Mouse (Mus musculus): ENCODE results near the gene Esrrg. TPM values are rescaled to one million over a fixed set of nuclear protein-coding genes. Genes with fewer than 3 reads are reported as not detected.

The Esrrg gene
- total RNA-seq, 2 experiments from 2014 or later, result not detected

DNA sequence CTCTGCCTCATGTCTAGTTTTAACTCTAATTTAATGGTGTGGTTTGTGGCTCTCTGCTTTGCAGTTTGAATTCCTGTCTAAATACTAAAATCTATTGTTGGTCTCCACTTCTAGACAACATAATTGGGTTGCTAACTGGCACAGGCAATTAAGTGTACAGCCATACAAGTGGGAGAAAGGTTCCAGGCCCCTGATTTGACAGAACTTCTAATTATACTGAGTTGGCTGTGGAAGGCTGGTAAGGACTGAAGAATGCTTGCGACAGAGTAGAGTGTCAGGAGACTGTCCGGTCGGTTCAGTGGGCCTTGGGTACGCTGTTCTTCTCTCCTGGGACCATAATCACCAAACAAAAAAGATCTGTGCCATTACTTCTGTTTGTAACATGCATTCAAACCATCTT lies 96.3 kb downstream of the Esrrg start:
- no peak for ATAC-seq (ENCODE audit: poor library complexity, severe bottlenecking)

DNA sequence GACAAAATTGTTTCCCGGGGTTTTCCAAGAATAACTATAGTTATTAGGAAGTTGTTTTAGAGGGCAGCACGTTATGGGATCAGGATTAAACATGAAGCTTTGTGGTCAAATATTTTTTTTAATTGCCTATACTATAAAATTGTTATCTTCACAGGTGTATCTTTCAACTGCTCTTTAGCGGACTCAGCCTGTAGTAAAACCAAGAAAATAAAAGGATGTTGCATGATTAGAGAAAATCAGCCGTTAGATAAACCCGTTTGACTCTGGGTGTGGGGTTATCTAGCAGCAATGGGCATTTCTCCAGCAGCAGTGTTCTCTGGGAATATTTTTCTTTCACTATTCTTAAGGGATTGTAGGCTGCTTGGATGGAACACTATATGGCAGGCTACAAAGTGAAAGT lies 96.8 kb downstream of the Esrrg start:
- ATAC-seq (ENCODE audit: poor library complexity, severe bottlenecking), result no peak

DNA sequence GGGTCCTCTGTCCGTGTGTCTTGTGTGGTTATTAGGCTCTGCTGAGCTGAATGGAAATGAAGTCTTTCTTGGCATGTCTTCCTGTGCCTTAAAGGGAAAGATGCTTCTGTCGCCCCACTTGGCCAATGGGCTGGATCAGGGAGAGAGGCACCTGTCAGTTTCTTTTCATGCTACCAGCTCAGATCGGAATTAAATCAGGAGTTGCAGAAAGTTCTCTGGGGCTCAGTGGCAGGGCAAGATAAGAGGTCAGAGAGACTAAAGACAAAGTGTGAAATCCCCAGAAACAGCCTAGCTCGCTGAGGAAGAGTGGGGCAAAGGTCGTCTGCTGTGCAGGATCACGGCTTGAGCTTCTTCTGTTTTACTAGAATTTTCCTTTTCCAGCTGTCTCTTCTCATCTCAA lies 97.5 kb downstream of the Esrrg start:
- no peak for ATAC-seq (ENCODE audit: poor library complexity, severe bottlenecking)

DNA sequence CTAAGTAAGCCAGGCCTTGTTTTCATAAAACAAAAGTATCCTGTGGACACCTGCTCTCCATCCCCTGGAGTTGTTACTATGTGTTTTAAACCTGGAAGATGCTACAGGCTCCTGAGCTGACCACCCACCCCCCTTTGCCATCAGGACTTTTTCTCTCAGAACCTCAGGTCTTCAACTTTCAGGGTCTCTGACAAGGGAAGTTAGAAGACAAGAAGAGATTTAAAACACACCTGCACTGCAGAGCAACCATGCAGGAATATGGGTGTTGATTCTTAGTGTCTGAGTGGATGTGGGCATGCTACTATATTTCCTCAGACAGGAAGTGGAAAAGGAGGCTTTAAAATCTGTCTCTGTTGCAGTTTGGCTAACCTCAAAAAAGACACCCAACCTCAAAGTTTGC lies 98.6 kb downstream of the Esrrg start:
- ATAC-seq (ENCODE audit: poor library complexity, severe bottlenecking), result no peak

DNA sequence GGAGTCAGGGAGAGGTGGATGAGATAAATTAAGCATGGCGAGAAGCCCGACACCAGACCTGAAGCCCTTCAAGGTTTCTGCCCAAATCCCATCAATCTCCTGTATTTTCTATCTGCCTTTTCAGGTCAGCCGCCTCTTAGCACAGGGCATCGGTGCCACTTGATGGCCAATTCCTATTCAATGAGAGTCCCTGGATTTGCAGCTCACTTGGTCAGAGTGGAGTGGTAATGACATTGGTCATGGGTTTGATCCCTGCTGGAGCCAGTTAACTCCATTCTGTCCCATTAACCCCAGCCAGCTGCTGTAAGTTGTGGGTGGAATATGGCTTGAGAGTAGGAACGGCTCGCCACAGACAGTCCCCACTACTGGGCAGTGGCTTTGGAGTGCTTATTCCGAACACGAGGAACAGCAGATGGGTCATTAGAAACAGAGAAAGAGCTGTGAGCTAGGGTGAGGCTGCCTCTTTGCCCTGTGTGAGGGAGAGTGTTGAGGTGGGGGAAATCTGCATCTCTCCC lies 101.9 kb downstream of the Esrrg start:
- no peak for ATAC-seq (ENCODE audit: poor library complexity, severe bottlenecking)

DNA sequence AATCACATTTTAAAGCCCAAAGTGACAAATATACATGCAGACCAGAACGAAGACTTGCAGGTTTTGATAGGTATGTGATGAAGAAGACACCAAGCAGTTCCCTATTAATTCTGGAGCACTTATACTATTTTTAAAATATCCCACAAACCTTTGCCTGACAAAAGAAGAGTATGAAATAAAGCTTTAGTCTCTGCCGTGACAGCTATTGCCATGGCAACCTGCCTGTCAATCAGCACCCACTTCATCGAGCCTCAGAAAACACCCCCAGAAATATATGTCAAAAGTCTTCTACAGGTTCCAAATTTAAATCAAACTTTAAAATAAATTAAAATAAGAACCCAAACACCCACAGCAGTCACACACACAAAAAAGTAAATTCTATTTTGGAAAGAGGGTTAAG lies 112.4 kb downstream of the Esrrg start:
- ATAC-seq (ENCODE audit: poor library complexity, severe bottlenecking), result no peak

DNA sequence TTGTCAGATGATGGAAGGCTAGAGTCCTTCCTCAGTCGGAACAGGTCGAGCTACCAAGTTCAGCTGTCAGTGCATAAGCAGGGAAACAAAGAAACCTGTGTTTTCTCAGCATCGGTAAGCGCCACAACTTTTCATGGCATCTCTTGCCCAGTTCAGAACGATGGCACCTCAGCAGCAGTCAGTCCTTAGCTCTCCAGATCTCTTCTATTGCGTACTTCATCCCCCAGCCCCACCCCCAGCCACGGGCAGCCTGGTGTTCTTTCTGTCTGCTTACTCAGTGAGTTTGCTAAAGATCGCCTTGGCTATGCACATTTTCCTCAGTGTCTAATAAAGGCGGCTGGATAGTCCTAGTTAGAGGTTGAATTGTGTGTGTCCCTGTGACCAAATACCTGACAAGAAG lies 113.4 kb downstream of the Esrrg start:
- no peak for ATAC-seq (ENCODE audit: poor library complexity, severe bottlenecking)

DNA sequence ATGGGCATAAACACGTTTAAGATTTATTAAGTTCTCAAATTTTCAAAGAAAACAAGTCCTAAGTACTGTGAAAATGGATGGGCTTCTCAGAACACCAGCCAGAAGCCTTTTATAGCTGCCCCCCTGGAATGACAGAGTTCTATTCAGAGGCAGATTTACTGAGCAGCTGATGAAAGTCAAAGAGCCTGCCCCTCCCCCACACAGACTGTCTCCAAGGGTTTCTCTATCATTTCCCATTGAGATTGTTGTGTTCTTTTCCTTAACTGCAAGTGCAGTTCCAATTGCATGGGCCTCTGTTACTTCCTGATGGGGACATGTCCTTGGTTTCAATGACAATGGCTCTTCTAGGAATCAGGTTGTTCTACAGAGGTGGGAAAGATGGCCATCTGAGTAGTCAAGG lies 116.1 kb downstream of the Esrrg start:
- no peak for ATAC-seq (ENCODE audit: poor library complexity, severe bottlenecking)

DNA sequence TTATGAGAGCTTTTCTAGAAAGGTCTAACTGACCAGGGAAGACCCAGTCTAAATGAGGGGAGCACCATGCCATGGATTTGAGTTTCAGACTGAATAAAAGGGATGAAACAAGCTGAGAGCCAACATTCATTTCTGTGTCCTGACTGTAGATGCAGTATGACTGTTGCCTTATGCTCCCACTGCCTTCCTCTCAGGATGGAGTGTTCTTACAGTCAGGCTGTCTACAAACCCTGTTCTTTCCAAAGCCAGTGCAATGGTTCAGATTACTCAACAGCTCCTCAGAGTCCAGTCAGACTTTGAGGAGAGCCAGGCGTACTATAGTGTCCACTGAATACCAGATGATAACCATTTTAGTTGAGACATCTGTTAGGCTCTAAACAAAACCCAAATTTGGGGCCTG lies 116.8 kb downstream of the Esrrg start:
- no peak for ATAC-seq (ENCODE audit: poor library complexity, severe bottlenecking)

DNA sequence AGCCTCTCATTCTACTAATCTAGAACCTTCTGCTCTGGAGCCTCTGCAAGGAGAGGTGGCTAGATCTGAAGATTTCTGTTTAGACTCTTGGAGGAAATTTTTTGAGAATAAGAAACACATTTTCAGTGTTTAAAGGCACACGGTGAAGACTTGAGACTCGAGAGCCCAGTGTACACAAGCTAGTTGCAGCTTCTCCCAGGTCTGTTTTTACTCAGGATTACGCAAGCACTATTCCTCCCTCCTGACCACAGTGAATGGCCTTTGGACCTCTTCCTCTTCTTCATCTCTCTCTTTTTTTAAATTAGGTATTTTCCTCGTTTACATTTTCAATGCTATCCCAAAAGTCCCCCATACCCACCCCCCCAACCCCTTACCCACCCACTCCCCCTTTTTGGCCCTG lies 122.6 kb downstream of the Esrrg start:
- no peak for ATAC-seq (ENCODE audit: poor library complexity, severe bottlenecking)

DNA sequence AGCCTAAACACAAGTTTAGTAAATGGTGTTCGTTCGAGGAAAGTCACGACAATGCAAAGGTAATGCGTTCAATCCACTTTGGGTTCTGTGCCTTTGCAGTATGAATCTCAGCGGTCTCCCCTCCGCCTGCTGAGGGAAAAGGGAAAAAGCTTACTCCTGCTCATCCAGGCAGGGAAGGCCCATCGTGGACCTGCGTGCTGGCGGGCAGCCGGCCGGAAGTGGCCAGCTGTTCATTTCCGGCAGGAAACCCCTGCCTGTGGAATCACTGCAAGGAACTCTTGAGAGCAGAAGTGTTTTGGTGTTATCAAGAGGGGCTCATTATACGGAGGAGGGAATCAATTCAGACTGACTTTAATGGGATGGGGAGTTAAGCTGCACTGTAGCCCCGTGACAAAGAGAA lies 127.9 kb downstream of the Esrrg start:
- ATAC-seq (ENCODE audit: poor library complexity, severe bottlenecking), result no peak

DNA sequence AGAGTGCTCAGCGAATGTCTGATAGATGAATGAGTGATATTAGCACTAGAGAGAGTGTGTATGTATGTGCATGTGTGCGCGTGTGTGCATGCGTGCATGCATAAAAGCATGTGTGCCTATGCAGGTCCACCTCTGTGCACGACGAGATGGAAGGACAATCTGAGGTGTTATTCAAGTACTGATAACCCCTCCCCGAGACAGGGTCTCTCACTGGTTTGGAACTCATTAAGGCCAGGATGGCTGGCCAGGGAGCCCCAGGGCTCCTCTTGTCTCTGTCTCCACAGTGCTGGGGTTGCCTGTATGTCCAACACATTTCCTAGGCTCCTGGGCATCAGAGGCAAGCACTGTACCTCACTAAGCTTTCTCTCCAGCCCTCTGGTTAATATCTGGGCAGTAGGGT lies 128.7 kb downstream of the Esrrg start:
- ATAC-seq (ENCODE audit: poor library complexity, severe bottlenecking), result no peak

DNA sequence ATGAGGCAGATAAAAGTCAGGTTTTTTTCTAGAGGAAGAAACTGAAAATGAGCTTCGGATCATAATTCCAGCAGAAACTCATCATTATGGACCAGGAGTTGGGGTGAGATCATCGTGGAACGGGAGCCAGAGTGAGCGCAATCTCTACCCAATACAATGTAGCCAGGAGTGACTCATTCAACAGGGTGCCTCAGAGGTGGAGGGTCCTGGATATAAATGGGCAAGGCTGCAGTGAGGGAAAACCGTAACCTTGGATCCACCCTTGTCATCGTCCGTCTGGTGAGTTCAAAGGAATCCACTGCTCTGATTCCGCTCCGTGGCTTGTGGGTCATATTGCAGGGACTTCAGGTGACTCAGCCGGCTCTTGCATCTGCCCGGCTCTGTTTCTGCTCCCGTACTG lies 131.9 kb downstream of the Esrrg start:
- ATAC-seq (ENCODE audit: poor library complexity, severe bottlenecking), result no peak

DNA sequence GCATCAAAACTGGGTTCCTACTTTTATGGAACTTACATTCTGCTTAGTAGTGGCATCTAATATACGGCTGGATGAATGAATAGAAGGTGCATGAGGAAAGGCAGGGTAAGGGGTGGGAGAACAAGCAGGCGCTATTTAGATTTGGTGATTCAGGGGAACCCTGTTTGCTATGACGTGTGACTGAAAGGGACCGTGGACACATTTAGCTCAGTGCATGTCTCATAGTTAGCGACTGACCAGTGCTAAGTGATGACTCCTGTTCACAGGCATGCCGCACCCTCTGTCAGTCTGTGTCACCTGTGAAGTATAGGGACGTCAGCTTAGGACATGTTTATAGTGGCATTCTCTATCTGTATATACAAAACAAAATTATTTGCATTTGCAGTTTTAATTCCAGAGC lies 132.7 kb downstream of the Esrrg start:
- no peak for ATAC-seq (ENCODE audit: poor library complexity, severe bottlenecking)

DNA sequence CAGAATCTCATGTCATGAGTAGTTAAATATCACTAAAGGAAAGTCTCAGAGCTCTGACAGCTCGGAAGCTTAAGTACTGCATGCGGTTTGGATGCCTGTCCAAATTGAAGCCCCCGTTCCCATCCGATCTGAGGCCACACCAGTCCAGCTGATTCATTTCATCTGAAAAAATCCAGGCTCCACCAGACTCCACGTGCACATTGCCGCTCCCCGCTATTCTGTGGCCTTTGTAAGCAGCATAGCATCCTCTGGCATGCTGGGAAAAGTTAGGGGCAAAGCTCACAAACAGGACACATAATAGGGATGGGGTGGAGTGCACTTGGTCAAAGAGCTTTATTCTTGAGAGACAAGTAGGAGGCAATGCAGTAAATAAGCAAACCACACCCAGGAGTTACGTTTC lies 133.5 kb downstream of the Esrrg start:
- no peak for ATAC-seq (ENCODE audit: poor library complexity, severe bottlenecking)

DNA sequence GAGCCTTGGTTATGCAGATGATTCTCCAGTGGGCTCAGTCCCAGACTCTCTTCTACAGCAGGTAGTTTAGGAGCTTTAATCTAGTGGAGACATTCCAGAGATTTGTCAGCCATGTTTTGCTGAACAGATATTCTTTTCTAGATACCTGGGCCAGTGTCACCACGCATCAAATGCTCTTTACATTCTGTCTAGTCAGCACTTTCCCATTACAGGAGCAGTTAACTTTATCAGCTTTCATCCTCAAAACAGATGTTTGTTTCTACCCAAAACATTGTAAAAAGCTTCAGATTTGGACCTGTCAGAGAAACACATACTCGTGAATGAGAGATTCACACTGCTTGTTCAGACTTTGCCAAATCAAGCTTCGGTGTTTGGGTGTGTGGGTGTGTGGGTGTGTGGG lies 140.7 kb downstream of the Esrrg start:
- ATAC-seq (ENCODE audit: poor library complexity, severe bottlenecking), result no peak

DNA sequence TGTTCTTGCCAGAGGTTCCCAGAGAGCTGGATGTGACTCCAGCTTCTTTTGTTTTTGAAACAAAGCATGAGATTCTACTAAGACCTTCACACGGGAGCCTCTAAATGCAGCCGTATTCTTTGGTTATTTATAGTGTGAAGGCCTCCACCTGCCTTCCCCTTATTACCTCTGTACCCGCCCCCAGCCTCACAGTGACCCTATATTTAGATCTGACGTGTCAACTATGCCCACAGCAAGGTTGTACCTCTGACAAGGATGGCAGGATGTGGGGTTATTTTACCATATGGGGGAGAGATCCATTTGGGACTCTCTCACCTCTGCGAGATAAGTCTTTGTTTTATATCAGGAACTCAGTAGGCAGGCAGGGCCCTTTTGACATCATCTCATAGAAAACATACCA lies 141.3 kb downstream of the Esrrg start:
- no peak for ATAC-seq (ENCODE audit: poor library complexity, severe bottlenecking)

DNA sequence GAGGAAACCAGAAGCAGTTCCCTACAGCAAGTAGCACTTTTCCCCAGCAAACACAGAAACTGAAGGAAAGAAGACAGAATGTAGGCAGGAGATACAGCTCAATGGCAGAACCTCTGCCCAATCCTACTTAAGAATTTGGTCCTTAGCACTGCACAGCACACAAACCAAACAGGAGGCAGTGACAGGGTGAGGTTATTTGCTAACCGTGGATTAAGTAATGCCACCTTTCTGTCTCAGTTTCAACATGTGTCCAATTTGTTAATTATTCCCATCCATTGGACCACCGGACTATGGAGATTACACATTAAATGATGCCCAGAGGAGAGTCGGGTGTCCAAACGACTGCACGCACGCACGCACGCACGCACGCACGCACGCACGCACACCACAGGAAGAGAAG lies 146.9 kb downstream of the Esrrg start:
- no peak for ATAC-seq (ENCODE audit: poor library complexity, severe bottlenecking)

DNA sequence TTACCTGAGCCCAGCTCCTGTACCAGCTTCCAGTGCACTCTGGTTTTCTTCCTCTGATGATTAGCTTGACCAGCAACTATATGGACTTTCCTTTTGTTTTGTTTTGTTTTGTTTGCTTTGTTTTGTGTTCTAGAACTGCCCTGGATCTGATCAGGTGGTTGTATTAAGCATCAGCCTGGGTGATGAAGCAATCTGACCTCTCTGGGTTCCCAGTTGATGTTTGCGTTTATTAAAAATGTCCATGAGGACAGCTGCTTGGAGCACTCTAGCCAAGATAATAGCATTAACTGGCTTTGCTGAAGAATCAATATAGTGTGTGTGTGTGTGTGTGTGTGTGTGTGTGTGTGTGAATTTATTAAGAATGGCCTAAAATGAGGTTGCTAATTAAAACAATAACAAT lies 149.4 kb downstream of the Esrrg start:
- no peak for ATAC-seq (ENCODE audit: poor library complexity, severe bottlenecking)

DNA sequence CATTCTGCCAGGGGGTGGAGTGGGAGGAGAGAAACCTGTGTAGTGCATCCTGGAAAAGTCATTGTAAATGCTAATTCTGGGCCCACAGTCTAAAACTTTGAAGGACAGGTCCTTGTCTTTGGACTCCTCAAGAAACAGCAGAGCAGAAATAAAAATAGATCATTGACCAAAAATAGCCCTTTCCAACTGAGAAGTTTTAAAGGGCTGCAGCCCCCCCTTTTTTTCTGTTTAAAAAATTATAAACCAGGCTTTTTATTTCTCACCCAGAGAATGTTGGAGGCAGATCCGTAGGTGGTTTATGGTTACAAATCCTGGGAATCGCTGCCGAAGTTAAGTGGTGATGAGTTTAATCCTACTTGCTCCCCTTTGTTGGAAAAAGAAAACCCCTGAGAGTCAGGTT lies 150.0 kb downstream of the Esrrg start:
- no peak for ATAC-seq (ENCODE audit: poor library complexity, severe bottlenecking)

DNA sequence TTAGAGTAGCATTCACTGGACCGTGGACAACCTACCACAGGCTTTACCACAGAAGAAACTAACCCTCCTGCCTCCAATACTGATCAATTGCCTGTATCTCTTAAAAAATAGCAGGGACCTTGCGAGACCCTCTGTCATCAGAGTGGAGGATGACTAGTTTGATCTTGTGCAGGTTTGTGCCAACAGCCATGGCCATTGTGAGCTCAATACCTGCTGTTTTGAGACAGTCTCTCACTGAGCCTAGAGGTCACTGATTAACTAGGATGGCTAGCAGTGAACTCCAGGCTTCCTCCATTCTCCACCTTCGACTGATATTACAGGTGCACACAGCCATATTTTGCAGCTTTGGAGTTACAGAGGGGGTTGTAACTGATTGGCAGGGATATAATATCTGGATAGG lies 150.9 kb downstream of the Esrrg start:
- ATAC-seq (ENCODE audit: poor library complexity, severe bottlenecking), result no peak

DNA sequence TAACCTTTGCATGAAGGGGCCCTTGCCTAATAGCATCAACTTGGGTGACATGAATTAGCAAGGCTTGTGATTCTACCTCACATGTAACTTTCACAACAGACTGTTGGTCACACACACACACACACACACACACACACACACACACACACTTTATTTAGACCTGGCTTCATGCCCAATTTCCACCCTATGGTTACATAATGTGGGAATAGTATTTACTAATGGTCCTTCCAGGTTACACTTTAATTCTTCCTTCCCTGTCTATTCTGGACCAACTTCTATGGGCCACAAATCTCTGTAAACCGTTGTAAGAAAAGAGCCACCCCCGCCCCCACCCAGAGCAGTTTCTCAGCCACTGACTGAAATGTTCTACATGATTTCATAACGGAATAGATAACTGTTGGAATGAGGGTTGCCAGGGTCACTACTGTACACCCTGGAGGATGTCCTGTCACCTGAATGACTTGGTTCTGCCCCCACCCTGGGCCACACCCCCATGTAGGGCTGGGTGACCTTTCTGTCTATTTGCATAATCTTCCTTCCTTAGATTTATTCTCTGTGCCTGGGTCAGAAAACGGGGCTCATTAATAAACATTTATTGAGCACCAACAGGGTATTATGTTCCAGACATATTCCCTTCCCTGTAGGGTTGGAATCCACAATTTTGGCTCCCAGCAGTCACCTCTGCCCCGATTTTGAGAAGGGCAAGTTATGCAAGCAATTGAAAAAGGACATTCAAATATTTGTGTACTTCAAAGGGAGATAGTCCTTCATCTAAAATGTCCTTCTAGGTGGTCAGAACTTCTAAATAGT lies 154.3 kb downstream of the Esrrg start:
- no peak for ATAC-seq (ENCODE audit: poor library complexity, severe bottlenecking)

DNA sequence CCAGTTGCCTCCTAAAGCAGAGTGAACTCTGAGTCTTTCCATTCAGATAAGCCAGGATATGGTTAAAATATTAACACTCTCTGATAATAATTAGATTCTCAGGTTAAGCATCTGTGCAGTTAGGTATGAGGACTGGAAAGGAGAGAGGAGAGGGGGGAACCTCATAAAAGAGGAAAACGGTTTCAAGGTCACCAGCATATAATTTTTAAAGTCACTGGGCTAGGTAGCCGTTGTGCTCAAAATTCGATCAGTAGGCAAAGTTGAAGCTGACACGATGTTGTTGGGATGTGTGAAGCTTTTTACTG lies 154.8 kb downstream of the Esrrg start:
- no peak for ATAC-seq (ENCODE audit: poor library complexity, severe bottlenecking)
